Comparison of ENCODE assay signal across 17 mouse cellular contexts in genomic region chr13:98699051-98699744, GRCm38 (mm10). TPM values are rescaled to one million over a fixed set of nuclear protein-coding genes. Genes with fewer than 3 reads are reported as not detected.
DNase-seq lines count a peak whose midpoint lies in the region; ATAC-seq and TF ChIP-seq lines count a peak whose summit lies in the region.
"Had no signal": no experiment of that assay in that cellular context is flagged by ENCODE, and none has a peak within 500 bp of the region (broad histone marks: within the 10 kb centered on the region; RNA-seq: fewer than 3 reads in every experiment).

No protein-coding gene starts in this region.

- no peaks in the 10 kb centered on the region for H3K9me3 ChIP-seq in heart, embryonic 15.5 days (replicated peaks)
- H3K9me3 ChIP-seq in lung, embryonic 14.5 days (ENCODE audit: low read depth, low read length): no peaks in the 10 kb centered on the region
- no peaks in the 10 kb centered on the region for H3K9me3 ChIP-seq in kidney, embryonic 16.5 days (ENCODE audit: low read length)
- no peaks in the 10 kb centered on the region for H3K9me3 ChIP-seq in stomach, postnatal 0 days (ENCODE audit: control insufficient read depth, low read length)
- H3K9me3 ChIP-seq: limb, embryonic 13.5 days; midbrain, embryonic 13.5 days had no signal

- no peak for TF ChIP-seq CTCF in lung, embryonic 14.5 days (IDR thresholded peaks at IDR 0.05; ENCODE audit: low read depth)
- no peak for TF ChIP-seq CTCF in stomach, postnatal 0 days (IDR thresholded peaks at IDR 0.05; ENCODE audit: low read depth)

- no peaks in the 10 kb centered on the region for H3K36me3 ChIP-seq in heart, embryonic 15.5 days
- no peaks in the 10 kb centered on the region for H3K36me3 ChIP-seq in lung, embryonic 14.5 days (ENCODE audit: insufficient read depth)
- no peaks in the 10 kb centered on the region for H3K36me3 ChIP-seq in kidney, embryonic 16.5 days (ENCODE audit: insufficient read depth, low read length)
- no peaks in the 10 kb centered on the region for H3K36me3 ChIP-seq in stomach, postnatal 0 days (ENCODE audit: control insufficient read depth, insufficient read depth, low read length)
- H3K36me3 ChIP-seq: limb, embryonic 13.5 days; midbrain, embryonic 13.5 days had no signal

- TF ChIP-seq EP300 in stomach, postnatal 0 days (optimal IDR thresholded peaks at IDR 0.05): no peak

- 41% methylated on average over 14 of the region's 14 CpGs for WGBS in heart, embryonic 15.5 days
- 34% methylated on average over 14 of the region's 14 CpGs for WGBS in lung, embryonic 14.5 days
- WGBS in kidney, embryonic 16.5 days: 36% methylated on average over 14 of the region's 14 CpGs
- 37% methylated on average over 14 of the region's 14 CpGs for WGBS in stomach, postnatal 0 days

- H3K27me3 ChIP-seq in heart, embryonic 15.5 days: peaks cover 6% of the 10 kb centered on the region; the same call in 1 of the 2 replicates
- peaks cover 13% of the 10 kb centered on the region for H3K27me3 ChIP-seq in lung, embryonic 14.5 days (ENCODE audit: insufficient read depth, low read length)
- H3K27me3 ChIP-seq in kidney, embryonic 16.5 days (ENCODE audit: insufficient read depth, low read length): peaks cover 9% of the 10 kb centered on the region; the same call in 1 of the 2 replicates
- no peaks in the 10 kb centered on the region for H3K27me3 ChIP-seq in stomach, postnatal 0 days (ENCODE audit: control insufficient read depth, insufficient read depth, low read length)

- ATAC-seq in heart, embryonic 15.5 days (replicated peaks; ENCODE audit: insufficient number of reproducible peaks, insufficient read depth, low FRiP score, low read depth): 0 out of 2 replicates have a peak, but pooled peaks have one; percentile 30
- ATAC-seq in lung, embryonic 14.5 days (ENCODE audit: insufficient read depth): peak; percentile 62
- peak; percentile 33; the same call in 1 of the 2 replicates for ATAC-seq in kidney, embryonic 16.5 days (ENCODE audit: low FRiP score, low TSS enrichment)
- peak; percentile 35 for ATAC-seq in stomach, postnatal 0 days (ENCODE audit: low FRiP score, low TSS enrichment)
- no peak for ATAC-seq in monocyte, adult 5-6 weeks (replicated peaks; ENCODE audit: insufficient number of reproducible peaks, low FRiP score, low TSS enrichment, poor library complexity, severe bottlenecking)
- ATAC-seq: hindbrain, embryonic 16.5 days; midbrain, embryonic 13.5 days had no signal

- H3K4me3 ChIP-seq in heart, embryonic 15.5 days: no peak overlapping the region
- no peak overlapping the region for H3K4me3 ChIP-seq in lung, embryonic 14.5 days (ENCODE audit: low read depth, low read length)
- H3K4me3 ChIP-seq in kidney, embryonic 16.5 days (ENCODE audit: low read length): no peak overlapping the region
- H3K4me3 ChIP-seq in stomach, postnatal 0 days (ENCODE audit: low read depth, low read length): no peak overlapping the region
- H3K4me3 ChIP-seq: erythroblast, embryonic 14.5 days; limb, embryonic 13.5 days; midbrain, embryonic 13.5 days had no signal

- no peak overlapping the region for H3K9ac ChIP-seq in heart, embryonic 15.5 days
- H3K9ac ChIP-seq in lung, embryonic 14.5 days: no peak overlapping the region
- H3K9ac ChIP-seq in kidney, embryonic 16.5 days (replicated peaks; ENCODE audit: low read length): no peak overlapping the region
- H3K9ac ChIP-seq in stomach, postnatal 0 days (ENCODE audit: low read length): no peak overlapping the region
- H3K9ac ChIP-seq: limb, embryonic 13.5 days; midbrain, embryonic 13.5 days had no signal

- H3K4me2 ChIP-seq in heart, embryonic 15.5 days: no peak overlapping the region
- H3K4me2 ChIP-seq in lung, embryonic 14.5 days: 0 out of 2 replicates have a peak overlapping the region, but pooled peaks have one; percentile 3
- H3K4me2 ChIP-seq in kidney, embryonic 16.5 days (replicated peaks; ENCODE audit: low read depth, low read length): no peak overlapping the region
- H3K4me2 ChIP-seq in stomach, postnatal 0 days (replicated peaks; ENCODE audit: low read depth): no peak overlapping the region
- H3K4me2 ChIP-seq: limb, embryonic 13.5 days; midbrain, embryonic 13.5 days had no signal

- peaks cover 35% of the 10 kb centered on the region for H3K4me1 ChIP-seq in heart, embryonic 15.5 days (replicated peaks)
- 0 out of 2 replicates have a peak, but pooled peaks cover 4% of the 10 kb centered on the region for H3K4me1 ChIP-seq in lung, embryonic 14.5 days (ENCODE audit: insufficient read depth)
- peaks cover 16% of the 10 kb centered on the region for H3K4me1 ChIP-seq in kidney, embryonic 16.5 days (ENCODE audit: insufficient read depth, low read length)
- H3K4me1 ChIP-seq in stomach, postnatal 0 days (replicated peaks; ENCODE audit: control insufficient read depth, insufficient read depth): 0 out of 2 replicates have a peak, but pooled peaks cover 2% of the 10 kb centered on the region

- H3K27ac ChIP-seq in heart, embryonic 15.5 days: peak overlapping the region; percentile 20; the same call in 1 of the 2 replicates
- peak overlapping the region; percentile 93 for H3K27ac ChIP-seq in lung, embryonic 14.5 days (ENCODE audit: low read depth)
- peak overlapping the region; percentile 60; the same call in 1 of the 2 replicates for H3K27ac ChIP-seq in kidney, embryonic 16.5 days (ENCODE audit: low read length)
- H3K27ac ChIP-seq in stomach, postnatal 0 days (replicated peaks): peak overlapping the region; percentile 69; the same call in 1 of the 2 replicates
- H3K27ac ChIP-seq: limb, embryonic 13.5 days; midbrain, embryonic 13.5 days had no signal

- DNase-seq in heart, adult 8-10 months (ENCODE audit: low spot score): no peak
- peak; percentile 55 for DNase-seq in lung, embryonic 14.5 days
- no peak for DNase-seq in lung, postnatal 10 days
- peak; percentile 68 for DNase-seq in stomach, postnatal 0 days (ENCODE audit: low spot score)
- DNase-seq in adipocyte (ENCODE audit: low spot score): no peak
- DNase-seq: cerebellum, adult 11-12 months; gastrocnemius, postnatal 25 days; right cerebral cortex, postnatal 25 days; thymus, postnatal 25 days had no signal

RNA-seq across cellular contexts. Expression of gene Tmem171, which starts 4.6 kb away (rescaled TPM):
- 1.6 TPM in 2 replicates for polyA plus RNA-seq in heart, embryonic 15.5 days (2015; fragmentation: Nextera tagmentation; extraction: Ambion mirVana)
- 1 to 10 TPM; 3.5 to 8.8 (median 4.3) TPM for total RNA-seq in heart, adult 8-10 months (2022)
- polyA plus RNA-seq in lung, embryonic 14.5 days (2014; fragmentation: Nextera tagmentation; extraction: Ambion mirVana): 13.9 and 15.4 TPM in 2 replicates
- 9.0 and 10.5 TPM in 2 replicates for polyA plus RNA-seq in kidney, embryonic 16.5 days (2015; fragmentation: Nextera tagmentation; extraction: Ambion mirVana)
- 27.4 and 29.6 TPM in 2 replicates for polyA plus RNA-seq in stomach, postnatal 0 days (2015; fragmentation: Nextera tagmentation; extraction: Ambion mirVana)
- 2.5 to 2.7 TPM in 2 of 3 replicates, not detected in the other for total RNA-seq in monocyte, adult 5-6 weeks (2017)
- total RNA-seq: MEL had no signal
- polyA plus RNA-seq: erythroblast, embryonic 14.5 days; midbrain, embryonic 13.5 days had no signal

Comparison
In these comparisons a context has a peak if more than half of its experiments do, and no peak if none do; other contexts are left out.
1. DNase-seq: peak in lung, embryonic 14.5 days (single experiment) and stomach, postnatal 0 days (single experiment); none in heart, adult 8-10 months (single experiment), lung, postnatal 10 days (single experiment) and adipocyte (single experiment).
2. H3K27ac ChIP-seq: peak in every context shown above with its lines; median percentile 93 in lung, embryonic 14.5 days; 69 in stomach, postnatal 0 days; 60 in kidney, embryonic 16.5 days; 20 in heart, embryonic 15.5 days.